Mouse (Mus musculus) retina, postnatal 1 day (tissue): ENCODE measurements around the gene Dnal1.

Experiments
- DNase-seq: peaks from one replicate; pipeline ENCODE4 v3.0.0-alpha.2; 2012

Gene Dnal1

DNA sequence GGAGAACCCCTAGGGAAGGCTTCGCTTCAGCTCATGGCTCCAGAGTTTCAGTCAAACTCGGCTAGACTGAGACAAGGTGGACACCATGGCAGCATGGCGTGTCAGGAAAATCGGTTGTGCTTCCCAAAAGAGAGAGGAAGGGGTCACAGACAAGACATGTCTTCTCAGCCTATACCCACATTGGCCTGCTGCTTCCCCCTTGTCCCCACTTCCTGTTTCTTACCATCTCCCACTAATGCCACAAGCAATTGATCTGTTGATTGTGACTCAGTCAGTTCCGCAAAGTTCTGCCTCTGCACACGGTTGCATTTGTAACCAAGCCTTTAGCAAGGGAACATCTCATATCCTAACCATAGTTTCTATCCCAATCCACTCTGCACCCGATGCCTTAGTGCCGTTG lies 15.8 kb downstream of the Dnal1 start:
- no peak for DNase-seq

GRCm38 (mm10) chr12:84132265-84132664 lies 18.1 kb downstream of the Dnal1 start:
- DNase-seq, result peak; percentile 40

GRCm38 (mm10) chr12:84137131-84137530 lies 23.0 kb downstream of the Dnal1 start:
- no peak for DNase-seq

- no peak for DNase-seq
Observed at GRCm38 (mm10) chr12:84140135-84140534, 26.0 kb downstream of the Dnal1 start.

DNA sequence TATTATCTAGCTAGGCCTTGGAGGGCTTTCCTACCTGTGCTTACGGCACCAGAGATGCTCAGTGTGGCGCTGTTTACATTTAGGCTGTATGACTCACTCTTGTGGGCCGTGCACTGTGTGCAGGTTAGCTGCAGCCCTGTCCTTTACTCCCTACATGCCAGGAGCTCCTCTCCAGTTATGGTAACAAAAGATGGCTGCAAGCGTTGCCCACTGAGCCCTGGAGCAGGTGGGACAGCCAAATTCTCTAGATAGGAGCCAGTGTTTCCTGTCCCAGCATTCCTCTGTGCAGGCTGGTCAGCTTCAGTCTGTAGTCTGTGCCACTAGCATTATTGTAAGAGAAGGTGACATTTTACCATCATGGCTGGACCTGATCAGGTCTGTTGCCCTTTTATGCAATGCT lies 27.1 kb downstream of the Dnal1 start:
- DNase-seq, result no peak

DNA sequence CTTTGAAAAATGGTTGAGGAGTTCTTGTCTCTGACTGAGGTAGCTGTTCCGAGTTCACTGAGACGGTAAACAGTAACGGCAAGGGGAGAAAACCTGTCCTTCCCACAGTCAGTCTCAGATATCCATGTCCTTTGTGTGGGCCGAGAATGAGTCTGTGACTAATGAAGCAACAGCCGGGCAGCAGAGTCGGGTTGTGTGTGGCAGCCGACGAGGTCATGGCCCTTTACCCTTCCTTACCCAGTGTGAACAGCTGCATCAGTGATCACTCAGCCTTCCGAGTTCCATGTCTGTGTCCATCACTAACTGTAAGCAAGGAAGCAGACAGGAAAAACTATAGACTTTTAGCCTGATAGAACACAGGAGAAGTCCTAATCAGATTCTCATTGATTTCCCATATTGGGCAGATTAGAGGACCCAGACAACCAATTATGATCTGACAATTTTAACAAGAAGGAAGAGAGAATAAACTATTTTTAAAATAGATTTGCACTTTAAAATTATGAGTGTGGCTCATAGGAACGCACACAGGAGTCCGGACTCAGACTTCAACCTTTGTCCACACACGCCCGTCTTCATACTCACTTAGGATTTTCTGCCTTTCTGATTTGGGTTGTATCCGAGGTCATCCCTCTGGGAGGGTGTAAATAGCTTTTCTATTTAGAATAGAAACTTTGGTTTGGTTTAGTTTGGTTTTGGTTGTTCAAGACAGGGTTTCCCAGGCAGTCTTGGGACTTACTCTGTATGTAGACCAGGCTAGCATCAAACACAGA lies 28.3 kb downstream of the Dnal1 start:
- peak; percentile 44 for DNase-seq

DNA sequence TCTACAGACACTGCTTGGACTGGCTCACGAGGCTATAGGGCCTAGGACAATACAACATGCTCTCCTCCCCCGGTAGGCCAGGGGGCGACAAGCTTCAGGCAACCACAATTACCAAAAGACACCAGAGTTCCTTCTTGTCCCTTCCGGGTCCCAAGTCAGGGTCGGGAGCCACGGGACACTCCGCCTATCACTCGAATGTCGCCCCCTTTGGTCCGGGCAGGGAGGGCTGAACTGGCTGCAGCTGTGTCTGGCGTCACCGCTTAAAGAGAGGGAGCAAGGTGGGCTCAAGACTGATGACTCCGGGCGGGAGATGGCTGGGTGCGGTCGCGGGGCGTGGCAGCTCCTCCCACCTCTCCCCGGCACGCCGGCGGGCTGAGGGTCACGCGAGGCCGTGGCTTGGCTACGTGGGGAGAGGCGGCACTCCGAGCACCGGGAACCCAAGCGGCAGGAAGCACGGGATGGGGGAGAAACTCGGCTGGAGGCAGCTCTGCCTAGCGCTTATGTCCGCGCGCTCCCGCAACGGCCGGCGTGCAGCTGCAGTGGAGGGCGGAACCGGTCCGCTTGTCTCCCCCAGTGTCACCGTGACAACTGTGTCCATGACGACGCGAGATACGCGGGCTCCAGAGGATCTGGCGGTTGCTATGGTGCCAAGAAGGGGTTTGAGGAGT lies 33.9 kb downstream of the Dnal1 start, which contains the start of gene Pnma1:
Gene Pnma1 (minus strand): TSS at position 536 of the 668 bp plus-strand sequence.
- DNase-seq, result peak; percentile 96

DNA sequence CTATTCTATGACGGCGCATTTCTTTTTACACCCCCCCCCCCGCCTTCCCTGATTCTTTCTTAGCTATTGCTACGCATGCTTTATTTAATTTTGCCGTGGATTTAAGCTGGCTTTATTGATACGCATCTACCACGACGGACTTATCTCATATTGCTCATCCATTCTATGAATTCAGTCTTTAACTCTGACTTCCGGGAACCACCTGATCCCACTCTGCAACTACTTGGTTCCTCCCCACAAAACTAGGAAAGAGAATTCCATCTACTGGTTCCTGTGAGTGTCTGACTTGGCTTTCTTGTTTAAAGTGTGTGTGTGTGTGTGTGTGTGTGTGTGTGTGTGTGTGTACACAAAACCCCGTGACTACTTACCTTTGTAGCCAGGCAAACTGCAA lies 34.5 kb downstream of the Dnal1 start:
- DNase-seq, result no peak

GRCm38 (mm10) chr12:84149971-84150370 lies 35.8 kb downstream of the Dnal1 start:
- no peak for DNase-seq

GRCm38 (mm10) chr12:84150976-84151375 lies 36.8 kb downstream of the Dnal1 start:
- no peak for DNase-seq

DNA sequence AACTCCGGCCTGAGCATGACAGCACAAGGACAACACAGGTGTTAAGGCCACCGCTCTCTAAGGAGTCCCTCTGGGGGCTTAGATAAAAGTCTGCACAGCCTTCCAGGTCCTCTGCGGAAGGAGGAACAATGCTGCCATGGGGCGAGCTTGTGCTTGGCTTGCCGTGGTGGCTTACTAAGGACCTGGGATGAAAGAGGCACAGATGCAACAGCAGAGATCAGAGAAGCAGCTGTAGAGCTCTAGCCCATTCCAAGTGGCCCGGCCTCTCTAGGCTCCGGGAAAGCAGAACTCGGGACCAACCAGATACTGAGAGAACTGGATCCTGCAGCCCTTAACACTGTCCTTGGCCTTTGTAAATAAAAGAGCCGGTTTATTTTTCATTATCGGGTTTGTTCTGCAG lies 37.7 kb downstream of the Dnal1 start:
- DNase-seq, result no peak

- no peak for DNase-seq
Observed at GRCm38 (mm10) chr12:84152352-84153190, 38.4 kb downstream of the Dnal1 start.

DNA sequence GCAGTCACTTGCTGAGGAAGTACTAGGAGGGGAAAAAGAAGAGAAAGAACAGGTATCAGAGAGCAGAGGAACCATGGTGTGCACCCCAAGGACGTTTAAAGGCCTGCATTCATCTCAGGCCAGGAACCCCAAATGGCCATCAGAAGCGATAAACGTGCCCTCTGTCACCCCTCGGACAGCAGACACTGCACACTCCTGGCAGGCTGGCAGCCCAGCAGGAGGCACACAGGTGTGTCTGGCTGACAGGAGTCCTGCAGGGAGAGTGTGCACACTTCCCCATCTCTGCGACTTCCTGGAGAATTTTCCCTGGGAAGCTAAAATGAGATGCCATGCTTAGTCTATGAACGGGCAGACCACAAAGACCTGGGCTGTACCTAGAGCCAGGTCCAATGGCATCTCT lies 39.2 kb downstream of the Dnal1 start:
- no peak for DNase-seq

DNA sequence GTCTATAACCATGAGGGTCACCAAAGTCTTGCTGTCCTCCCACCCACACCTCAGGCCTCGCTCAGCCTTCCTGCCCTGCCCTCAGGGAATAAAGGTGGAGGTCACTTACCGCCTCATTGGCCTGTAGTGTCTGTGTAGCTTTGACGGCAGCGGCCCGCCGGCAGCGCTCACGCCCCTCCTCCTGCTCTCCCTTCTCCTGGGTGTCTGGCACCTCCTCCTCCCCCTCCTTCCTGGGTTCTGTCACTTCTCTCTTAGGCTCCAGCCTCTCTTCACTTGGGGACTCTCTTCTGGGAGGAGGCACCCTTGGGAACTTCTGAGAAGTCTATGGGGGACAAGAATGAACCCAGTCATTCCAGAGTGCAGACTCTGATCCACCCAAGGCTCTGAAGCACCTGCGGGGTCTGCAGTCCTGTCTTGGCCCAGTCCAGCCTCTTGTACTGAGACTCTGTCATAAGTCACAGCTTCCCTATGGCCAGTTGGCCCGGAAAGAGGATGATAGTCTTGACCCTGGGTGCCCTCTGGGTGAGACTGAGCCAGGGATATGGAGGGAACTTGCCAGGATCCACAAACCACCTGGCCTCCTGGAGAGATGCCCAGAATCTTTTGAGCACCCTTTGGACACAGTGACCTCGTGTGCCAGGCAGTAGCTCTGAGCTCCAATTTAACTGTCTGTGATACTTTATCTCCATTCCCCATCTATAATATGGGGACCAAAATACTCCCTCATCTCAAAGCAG lies 40.8 kb downstream of the Dnal1 start:
- DNase-seq, result no peak

DNA sequence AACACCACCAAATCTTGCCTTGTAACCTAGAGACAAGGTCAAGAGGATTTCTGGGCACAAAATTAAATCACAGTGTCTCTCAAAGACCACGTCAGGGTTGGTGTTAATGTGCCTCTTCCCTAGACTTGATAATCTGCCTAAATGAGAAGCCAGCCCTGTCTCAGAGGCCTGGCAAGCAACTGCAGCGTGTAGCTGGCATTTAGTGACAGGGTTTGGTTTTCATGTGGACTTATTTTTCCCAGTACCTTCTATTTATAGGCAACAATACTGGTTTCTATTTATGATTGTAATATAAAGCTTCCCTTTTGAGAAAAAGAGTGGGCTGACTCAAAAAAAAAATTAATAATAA lies 41.3 kb downstream of the Dnal1 start:
- DNase-seq, result no peak

GRCm38 (mm10) chr12:84156210-84156609 lies 42.0 kb downstream of the Dnal1 start:
- no peak for DNase-seq

DNA sequence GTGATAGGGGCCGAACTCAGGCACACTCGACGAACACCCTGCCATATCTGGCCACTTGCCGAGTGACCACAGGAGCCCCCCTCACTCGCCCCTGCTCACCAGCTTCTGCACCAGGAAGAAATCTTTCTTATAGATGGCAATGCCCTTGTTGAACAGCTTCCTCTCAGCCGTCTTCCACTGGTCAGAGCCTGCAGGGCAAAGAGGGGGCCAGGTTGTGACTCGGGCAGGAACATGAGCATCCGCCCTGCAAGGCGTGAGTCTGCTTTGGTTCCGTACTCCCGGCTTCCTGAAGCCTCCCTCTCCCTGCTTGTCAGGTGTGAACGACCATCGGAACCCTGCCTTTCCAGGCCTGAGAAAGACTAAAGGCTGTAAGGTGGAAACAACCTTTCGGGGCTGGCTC lies 44.0 kb downstream of the Dnal1 start:
- DNase-seq, result no peak

GRCm38 (mm10) chr12:84160491-84160890 lies 46.3 kb downstream of the Dnal1 start:
- no peak for DNase-seq

- no peak for DNase-seq
Observed at GRCm38 (mm10) chr12:84161116-84161515, 47.0 kb downstream of the Dnal1 start.

GRCm38 (mm10) chr12:84161616-84162433 lies 47.7 kb downstream of the Dnal1 start:
- peak; percentile 63 for DNase-seq

GRCm38 (mm10) chr12:84163133-84163532 lies 49.0 kb downstream of the Dnal1 start:
- peak; percentile 46 for DNase-seq

DNA sequence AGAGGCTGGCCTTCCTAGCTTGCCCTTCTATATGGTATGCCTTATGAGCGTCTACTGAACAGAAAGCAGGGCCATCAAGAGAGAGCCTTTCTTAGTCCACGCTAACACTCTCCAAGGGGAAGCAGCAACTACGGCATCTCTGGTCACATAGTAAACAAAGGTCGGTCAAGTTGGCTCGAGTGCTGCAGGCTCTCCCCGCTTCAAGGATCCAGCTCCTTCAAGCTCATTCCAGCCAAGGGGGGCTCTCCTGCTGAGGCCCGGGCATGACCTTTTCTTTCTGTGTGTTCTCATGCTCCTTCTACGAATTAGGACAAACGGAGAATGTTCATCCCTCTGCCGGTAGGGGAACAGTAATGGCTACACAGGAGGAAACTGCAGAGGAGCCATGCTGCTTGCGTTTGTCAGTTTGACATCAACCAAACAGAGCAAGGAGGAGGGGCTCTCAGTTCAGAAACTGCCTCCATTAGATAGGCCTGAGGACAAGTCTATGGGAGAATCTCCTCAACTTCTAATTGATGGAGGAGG lies 49.5 kb downstream of the Dnal1 start:
- no peak for DNase-seq
